Mouse (Mus musculus) frontal cortex, postnatal 10 days (tissue): ENCODE results near the gene Cox4i2.

Experiments used
- DNase-seq, 2 experiments: peaks; one replicate each; pipeline ENCODE4 v3.0.0; 2022; ENCODE audit warnings: low spot score in 2 of 2, mixed read lengths in 1 of 2

Gene Cox4i2

DNA sequence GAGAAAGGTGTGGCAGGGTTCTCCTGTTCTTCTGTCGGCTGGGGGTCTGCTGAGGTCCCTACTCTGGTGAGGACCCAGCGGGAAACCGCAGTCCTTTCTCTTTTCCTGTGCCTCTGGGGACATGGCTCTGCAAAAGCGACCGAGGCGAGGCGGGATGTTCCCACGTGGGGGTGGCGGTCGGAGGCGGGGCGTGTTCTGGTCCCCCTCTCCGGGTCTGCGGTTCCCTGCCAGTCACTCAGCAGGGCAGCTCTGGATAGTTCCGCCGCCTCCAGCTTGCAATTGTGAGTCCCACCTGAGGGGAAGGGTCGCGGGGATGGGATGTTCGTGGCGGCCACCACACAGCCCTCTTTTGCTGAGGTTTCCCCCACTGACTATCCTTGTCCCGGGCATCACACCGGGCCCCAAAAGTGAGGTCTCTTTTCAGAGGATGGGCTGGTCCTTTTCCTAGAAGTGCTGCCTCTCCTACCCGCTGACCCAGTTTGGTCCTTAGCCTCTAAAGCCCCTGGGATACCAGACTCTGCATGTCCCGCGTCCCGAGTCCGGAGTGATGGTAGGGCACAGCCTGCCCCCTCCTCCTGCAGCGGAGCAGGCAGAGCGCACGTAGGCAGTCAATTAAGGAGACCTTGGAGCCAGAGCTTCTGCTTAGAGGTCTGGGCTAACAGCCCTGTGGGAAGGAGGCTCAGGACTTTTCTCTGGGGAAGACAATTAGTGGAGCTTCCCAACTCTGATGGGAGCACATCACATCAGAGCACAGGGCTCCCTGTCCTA is at the start of gene Cox4i2:
TSS of gene Cox4i2 (plus strand) at position 230 of the 768 bp plus-strand sequence.
- DNase-seq = no peak

DNA sequence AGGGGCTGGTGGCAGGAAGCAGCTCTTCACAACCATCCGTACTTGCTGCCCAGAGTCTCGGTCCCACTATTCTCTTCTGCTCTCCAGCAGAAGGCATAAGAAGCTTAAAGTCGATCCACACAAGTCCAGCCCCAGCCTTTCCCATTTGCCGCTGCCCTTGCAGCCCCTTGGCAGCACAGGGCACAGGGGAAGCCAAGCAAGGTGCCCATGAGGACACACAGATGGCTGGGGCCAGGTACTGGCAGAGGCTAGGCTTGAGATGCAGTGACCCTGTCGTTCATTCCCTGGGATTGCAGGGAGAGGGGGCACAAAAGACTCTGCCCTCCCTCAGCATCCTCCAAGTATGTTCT is 49.7 kb upstream of the Cox4i2 start:
- no peak for DNase-seq

GRCm38 (mm10) chr2:152704811-152705370 is 49.1 kb upstream of the Cox4i2 start:
- no peak for DNase-seq

DNA sequence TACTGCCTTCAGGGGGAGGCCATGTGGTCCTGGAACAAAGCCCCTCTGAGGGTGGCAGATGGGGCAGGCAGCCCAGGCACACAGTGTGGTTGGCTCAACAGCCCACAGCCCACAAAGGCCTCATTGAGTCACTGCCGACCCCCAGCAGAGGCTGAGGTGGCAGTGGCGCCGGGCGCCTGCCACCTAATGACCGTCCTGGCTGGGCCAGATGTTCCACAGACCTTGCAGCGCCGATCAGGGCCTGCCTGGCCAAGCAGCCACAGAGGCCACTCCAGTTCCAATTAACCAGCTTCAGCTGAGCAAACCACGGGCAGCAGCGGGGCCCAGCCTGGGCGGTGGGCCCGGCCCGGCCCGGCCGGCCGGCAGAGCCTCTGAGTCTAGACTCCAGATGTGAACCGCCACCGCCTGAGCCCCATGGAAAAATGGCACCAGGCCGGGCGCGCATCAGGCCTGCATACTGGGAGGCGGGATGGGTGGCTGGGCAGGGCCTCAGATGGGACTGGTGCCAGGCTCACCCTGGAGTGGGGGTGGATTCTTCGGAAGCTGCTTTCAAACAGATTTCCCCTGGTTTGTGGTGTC is 47.9 kb upstream of the Cox4i2 start:
- DNase-seq = peak; percentile 49 to 63

- no peak for DNase-seq
Measured at GRCm38 (mm10) chr2:152707186-152707585, 46.8 kb upstream of the Cox4i2 start.

- DNase-seq = peak; percentile 66 to 77
Measured at GRCm38 (mm10) chr2:152707627-152708026, 46.3 kb upstream of the Cox4i2 start.

DNA sequence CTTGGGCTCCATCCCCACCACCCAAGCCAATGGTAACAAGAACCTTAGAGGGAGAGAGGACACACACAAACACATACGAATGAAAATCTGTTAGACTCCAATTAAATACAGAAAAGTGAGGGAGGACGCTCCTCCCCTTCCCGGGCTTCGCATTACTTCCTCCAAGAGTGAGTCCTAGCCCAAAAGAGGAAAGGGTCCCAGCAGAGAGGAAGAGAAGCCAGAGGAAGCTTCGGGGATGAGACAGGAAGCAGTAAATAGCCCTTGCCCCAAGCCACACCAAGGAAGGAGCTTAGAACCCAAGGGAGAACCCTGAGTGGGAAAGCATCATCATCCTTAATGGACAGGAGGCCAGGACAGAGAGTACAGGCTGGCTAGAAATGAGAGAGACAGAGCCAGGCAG is 44.9 kb upstream of the Cox4i2 start:
- no peak for DNase-seq

DNA sequence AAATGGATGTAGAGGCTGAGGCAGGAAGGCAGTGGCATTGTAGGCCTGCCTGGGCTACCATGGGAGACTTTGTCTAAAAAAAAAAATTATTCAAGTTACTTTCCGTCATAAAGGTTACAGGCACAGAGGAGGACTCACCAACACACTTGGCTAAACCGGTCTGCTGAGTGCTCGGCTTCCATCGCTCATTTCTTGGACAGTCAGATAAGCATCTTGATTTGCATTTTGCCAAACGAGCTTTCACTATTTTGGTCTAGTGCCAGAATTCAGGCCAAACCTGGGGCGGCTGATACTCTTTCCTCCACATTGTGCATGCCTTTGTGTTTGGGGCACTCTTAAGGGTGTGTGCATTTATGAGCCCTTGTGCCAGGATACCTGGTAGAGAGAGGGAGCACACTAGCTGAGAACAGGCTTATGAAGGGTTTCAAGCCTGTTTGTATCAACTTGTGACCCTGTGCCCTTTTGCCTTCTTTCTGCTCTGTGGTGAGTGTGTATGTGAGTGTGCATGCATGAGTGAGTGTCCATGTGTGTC is 37.7 kb upstream of the Cox4i2 start:
- DNase-seq = no peak

DNA sequence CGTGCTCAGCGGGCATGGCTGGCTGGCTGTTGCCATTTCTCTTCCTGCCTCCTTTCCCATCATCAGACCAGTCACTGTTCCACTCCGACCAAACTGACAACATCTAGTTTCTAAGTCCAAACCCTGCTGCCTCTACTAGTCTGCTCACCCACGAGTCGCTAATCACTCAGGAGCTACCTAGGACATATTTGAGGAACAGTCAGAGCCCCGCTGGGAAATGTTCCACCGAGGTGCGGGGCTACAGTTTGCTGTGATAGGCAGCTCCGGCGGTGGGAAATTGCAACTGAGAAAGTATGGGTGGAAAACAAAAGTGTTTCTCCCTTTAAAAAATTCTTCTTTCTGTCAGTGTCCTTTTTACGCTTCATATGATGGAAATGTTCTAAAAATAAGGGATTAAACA is 36.3 kb upstream of the Cox4i2 start:
- DNase-seq = no peak

DNA sequence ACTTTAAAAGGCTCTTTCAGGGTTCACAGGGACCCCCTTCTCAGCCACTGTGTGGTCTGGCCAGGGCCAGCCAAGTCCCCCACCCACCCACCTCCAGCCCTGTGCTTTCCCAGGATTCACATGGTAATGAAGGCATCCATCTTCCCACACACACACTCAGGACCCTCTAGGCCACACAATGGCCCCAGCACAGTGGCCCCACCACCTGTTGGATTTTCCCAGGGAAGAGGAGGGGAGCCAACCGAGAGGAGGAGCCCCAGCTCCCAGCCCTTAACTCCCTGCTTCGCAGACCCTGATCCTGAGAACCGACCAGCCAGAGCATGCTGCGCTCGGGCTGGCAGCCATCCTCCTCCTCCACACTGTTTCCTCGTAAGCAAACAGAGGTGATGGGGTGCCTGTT is 35.9 kb upstream of the Cox4i2 start:
- DNase-seq = no peak

- DNase-seq = no peak
Measured at GRCm38 (mm10) chr2:152723651-152724331, 30.2 kb upstream of the Cox4i2 start.

GRCm38 (mm10) chr2:152724332-152724723 is 29.6 kb upstream of the Cox4i2 start:
- no peak for DNase-seq

DNA sequence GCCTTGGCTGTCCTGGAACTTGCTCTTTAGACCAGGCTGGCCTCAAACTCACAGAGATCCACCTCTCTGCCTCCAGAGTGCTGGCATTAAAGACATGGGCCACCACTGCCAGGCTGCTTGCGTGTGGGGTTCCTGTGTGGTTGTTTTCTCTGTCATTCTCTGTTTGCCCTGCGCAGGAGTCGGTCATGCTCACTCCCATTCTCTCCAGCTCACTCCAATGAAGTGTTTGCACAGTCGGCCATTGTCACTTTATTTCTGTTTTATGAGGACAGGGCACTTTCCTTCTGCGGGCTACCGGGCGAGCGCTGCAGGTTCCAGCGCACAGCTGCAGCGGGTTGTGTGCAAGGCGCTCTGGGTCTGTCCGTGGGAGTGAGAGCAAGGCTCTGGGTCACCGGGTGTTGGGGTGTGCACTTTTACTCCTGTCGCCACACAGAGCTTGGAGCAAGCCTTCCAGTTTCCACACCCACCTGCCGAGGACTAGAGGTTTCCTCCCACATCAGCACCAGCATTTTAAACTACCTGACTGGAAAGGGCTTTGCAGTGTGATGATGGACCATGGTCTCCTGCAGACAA is 28.7 kb upstream of the Cox4i2 start:
- DNase-seq = no peak

- no peak for DNase-seq
Measured at GRCm38 (mm10) chr2:152726213-152726612, 27.8 kb upstream of the Cox4i2 start.

DNA sequence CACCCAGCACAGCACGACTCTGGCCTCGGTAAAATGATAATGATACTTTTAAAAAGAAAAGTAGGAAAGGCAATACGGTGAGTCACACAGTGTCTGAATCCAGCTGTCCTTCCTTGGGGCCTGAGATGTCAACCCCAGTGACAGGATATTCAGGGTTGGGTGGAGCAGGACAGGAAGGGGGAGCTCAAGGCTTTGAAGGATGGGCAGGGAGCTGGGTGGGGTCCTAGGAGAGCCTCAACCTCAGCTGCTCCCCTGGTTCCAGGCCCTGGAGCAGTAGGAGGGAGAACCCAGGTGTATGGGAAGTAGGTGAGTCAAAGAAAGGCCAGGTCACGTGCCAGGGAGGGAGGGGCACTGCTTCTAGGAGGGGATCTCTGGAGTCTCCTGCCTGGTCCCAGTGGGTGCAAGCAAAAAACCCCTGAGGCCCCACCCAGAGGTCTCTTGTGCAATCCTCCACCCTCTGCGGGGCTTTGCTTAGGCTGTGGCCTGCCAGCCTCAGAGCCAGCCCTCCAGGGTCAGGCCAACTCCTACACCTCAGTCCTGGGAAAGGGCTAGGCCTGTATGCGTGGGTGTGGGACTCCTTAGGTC is 27.1 kb upstream of the Cox4i2 start:
- DNase-seq = no peak

DNA sequence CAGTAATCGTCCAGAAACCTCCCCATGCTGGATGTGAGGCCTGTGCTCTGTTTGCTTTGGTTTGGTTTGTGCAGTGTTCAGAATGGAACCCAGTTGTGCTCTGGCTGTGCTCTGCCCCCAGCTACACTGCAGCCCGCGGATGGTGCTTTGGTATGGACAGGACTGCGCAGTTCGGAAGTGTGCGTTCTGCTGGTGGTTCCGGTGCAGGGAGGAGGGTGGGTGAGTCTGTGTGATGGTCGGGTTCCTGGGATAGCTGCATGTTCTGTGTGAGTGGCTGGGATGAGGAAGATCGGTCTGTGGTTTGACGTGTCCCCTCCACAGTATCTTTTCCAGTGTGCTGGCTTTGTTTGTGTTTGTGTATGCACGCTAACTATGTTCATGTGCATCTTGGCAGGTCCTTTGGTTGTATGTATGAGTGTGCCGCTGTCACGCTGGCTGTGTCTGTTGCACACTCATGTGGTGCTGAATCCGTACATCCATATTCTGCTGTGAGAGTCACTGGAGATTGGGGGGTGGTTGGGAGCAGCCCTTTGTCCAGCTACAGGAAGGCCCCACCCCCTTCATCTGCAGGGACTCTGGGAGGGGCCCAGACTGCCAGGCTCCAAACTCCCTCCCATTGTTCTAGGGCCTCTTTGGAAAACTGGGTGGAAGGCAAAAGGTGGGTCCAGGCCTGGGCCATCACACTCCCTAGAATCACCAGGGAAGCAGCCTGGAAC is 26.0 kb upstream of the Cox4i2 start:
- no peak for DNase-seq

DNA sequence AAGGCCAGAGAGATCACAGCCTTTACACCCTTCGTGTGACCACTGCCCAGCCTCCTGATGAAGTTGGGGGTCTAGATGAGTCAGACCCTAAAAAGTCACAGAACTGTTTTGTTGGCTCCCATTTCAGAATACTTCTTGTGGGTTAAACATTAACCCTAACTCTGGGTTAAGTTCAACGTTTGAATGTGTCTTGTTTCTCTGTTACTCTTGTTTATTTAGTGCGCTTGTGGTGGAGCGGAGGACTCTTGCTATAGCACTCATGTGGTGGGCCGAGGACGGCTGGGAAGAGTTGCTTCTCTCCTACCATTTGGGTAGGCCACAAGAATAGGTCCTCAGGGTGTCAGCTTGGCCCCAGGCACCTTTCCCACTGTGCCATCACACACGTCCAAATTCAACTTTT is 25.4 kb upstream of the Cox4i2 start:
- DNase-seq = no peak

GRCm38 (mm10) chr2:152729013-152729635 is 24.8 kb upstream of the Cox4i2 start:
- DNase-seq = no peak

GRCm38 (mm10) chr2:152729636-152730020 is 24.3 kb upstream of the Cox4i2 start:
- DNase-seq = no peak

GRCm38 (mm10) chr2:152733201-152733600 is 20.8 kb upstream of the Cox4i2 start:
- no peak for DNase-seq

DNA sequence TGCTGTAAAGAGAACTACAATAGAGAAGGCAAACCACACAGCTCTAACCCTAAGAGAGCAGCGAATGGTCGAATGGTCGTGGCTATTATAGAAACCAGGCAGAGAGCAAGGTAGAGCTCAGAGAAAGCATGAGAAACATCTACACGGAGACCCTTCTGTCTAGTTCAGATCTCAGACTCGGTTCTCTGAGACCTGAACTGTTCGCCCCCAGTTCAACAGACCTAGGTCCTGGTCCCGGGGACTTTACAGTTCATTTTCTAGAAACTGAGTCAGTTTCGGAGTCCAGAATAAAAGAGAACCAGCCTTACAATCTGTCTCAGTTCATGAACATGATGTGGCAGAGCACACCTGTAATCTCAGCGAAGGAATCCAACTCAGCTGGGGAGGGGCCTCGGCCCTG is 19.5 kb upstream of the Cox4i2 start:
- no peak for DNase-seq
